17 mouse cellular contexts compared by ENCODE assay signal in genomic region chr10:41908899-41909298, GRCm38 (mm10).
DNase-seq lines count a peak whose midpoint lies in the region; ATAC-seq and TF ChIP-seq lines count a peak whose summit lies in the region.
"Had no signal": no experiment of that assay in that cellular context is flagged by ENCODE, and none has a peak within 500 bp of the region (broad histone marks: within the 10 kb centered on the region; RNA-seq: fewer than 3 reads in every experiment).

No protein-coding gene starts in this region.

- no peaks in the 10 kb centered on the region for H3K27me3 ChIP-seq in liver, embryonic 13.5 days
- H3K27me3 ChIP-seq in liver, postnatal 0 days (ENCODE audit: insufficient read depth, low read length): no peaks in the 10 kb centered on the region
- H3K27me3 ChIP-seq in forebrain, embryonic 12.5 days: no peaks in the 10 kb centered on the region
- no peaks in the 10 kb centered on the region for H3K27me3 ChIP-seq in hindbrain, embryonic 14.5 days (ENCODE audit: control insufficient read depth, insufficient read depth, low read length)
- H3K27me3 ChIP-seq in neural tube, embryonic 15.5 days (replicated peaks): no peaks in the 10 kb centered on the region
- H3K27me3 ChIP-seq: embryonic facial prominence, embryonic 15.5 days; limb, embryonic 13.5 days had no signal

- TF ChIP-seq CTCF in liver, postnatal 0 days (IDR thresholded peaks at IDR 0.05; ENCODE audit: low read depth): no peak
- no peak for TF ChIP-seq CTCF in gastrocnemius, adult 2 months (IDR thresholded peaks at IDR 0.05)

- 81% methylated on average over 6 of the region's 6 CpGs for WGBS in liver, embryonic 13.5 days (ENCODE audit: insufficient replicate concordance)
- WGBS in liver, postnatal 0 days (ENCODE audit: insufficient replicate concordance): 86% methylated on average over 6 of the region's 6 CpGs
- WGBS in forebrain, embryonic 12.5 days: 45% methylated on average over 6 of the region's 6 CpGs
- 44% methylated on average over 6 of the region's 6 CpGs for WGBS in hindbrain, embryonic 14.5 days
- 41% methylated on average over 6 of the region's 6 CpGs for WGBS in neural tube, embryonic 15.5 days

- H3K36me3 ChIP-seq in liver, embryonic 13.5 days: peaks cover 48% of the 10 kb centered on the region
- peaks cover 40% of the 10 kb centered on the region for H3K36me3 ChIP-seq in liver, postnatal 0 days (replicated peaks; ENCODE audit: insufficient read depth, low read length)
- peaks cover 23% of the 10 kb centered on the region for H3K36me3 ChIP-seq in forebrain, embryonic 12.5 days (replicated peaks)
- H3K36me3 ChIP-seq in hindbrain, embryonic 14.5 days (replicated peaks; ENCODE audit: control insufficient read depth, insufficient read depth): peaks cover 41% of the 10 kb centered on the region
- H3K36me3 ChIP-seq in neural tube, embryonic 15.5 days: peaks cover 33% of the 10 kb centered on the region

- no peaks in the 10 kb centered on the region for H3K9me3 ChIP-seq in liver, embryonic 13.5 days (replicated peaks)
- no peaks in the 10 kb centered on the region for H3K9me3 ChIP-seq in liver, postnatal 0 days (ENCODE audit: low read length)
- H3K9me3 ChIP-seq in forebrain, embryonic 12.5 days: no peaks in the 10 kb centered on the region
- H3K9me3 ChIP-seq in hindbrain, embryonic 14.5 days (ENCODE audit: control insufficient read depth, low read length): no peaks in the 10 kb centered on the region
- H3K9me3 ChIP-seq in neural tube, embryonic 15.5 days (replicated peaks): no peaks in the 10 kb centered on the region
- H3K9me3 ChIP-seq: embryonic facial prominence, embryonic 15.5 days; G1E; limb, embryonic 13.5 days had no signal

- no peak overlapping the region for H3K4me2 ChIP-seq in liver, embryonic 13.5 days
- no peak overlapping the region for H3K4me2 ChIP-seq in liver, postnatal 0 days (ENCODE audit: low read depth, low read length)
- no peak overlapping the region for H3K4me2 ChIP-seq in forebrain, embryonic 12.5 days
- H3K4me2 ChIP-seq in hindbrain, embryonic 14.5 days (replicated peaks): no peak overlapping the region
- H3K4me2 ChIP-seq in neural tube, embryonic 15.5 days: no peak overlapping the region
- H3K4me2 ChIP-seq: embryonic facial prominence, embryonic 15.5 days; limb, embryonic 13.5 days had no signal

- peaks cover 51% of the 10 kb centered on the region for H3K4me1 ChIP-seq in liver, embryonic 13.5 days (replicated peaks)
- H3K4me1 ChIP-seq in liver, postnatal 0 days (ENCODE audit: insufficient read depth): peaks cover 15% of the 10 kb centered on the region
- peaks cover 13% of the 10 kb centered on the region for H3K4me1 ChIP-seq in forebrain, embryonic 12.5 days
- H3K4me1 ChIP-seq in hindbrain, embryonic 14.5 days (replicated peaks; ENCODE audit: control insufficient read depth, insufficient read depth, low read length): 0 out of 2 replicates have a peak, but pooled peaks cover 3% of the 10 kb centered on the region
- H3K4me1 ChIP-seq in neural tube, embryonic 15.5 days: peaks cover 17% of the 10 kb centered on the region
- H3K4me1 ChIP-seq: embryonic facial prominence, embryonic 15.5 days; limb, embryonic 13.5 days had no signal

- no peak for DNase-seq in liver, embryonic 13.5 days
- no peak for DNase-seq in liver, postnatal 0 days
- no peak for DNase-seq in hindbrain, embryonic 14.5 days (ENCODE audit: low spot score)
- DNase-seq in gastrocnemius, adult 2 months: no peak
- DNase-seq: adrenal gland, postnatal 36 days; heart, postnatal 10 days; kidney, adult 11 months; kidney, postnatal 4 days; lung, adult 18-20 months had no signal

- H3K4me3 ChIP-seq in liver, embryonic 13.5 days (replicated peaks): no peak overlapping the region
- H3K4me3 ChIP-seq in liver, postnatal 0 days (ENCODE audit: low read depth, low read length): no peak overlapping the region
- H3K4me3 ChIP-seq in forebrain, embryonic 12.5 days (replicated peaks): no peak overlapping the region
- no peak overlapping the region for H3K4me3 ChIP-seq in hindbrain, embryonic 14.5 days (replicated peaks; ENCODE audit: low read length)
- no peak overlapping the region for H3K4me3 ChIP-seq in neural tube, embryonic 15.5 days (replicated peaks)
- H3K4me3 ChIP-seq in gastrocnemius, adult 2 months: no peak overlapping the region
- H3K4me3 ChIP-seq: embryonic facial prominence, embryonic 15.5 days; limb, embryonic 13.5 days; myocyte had no signal

- peak overlapping the region; percentile 34 for H3K27ac ChIP-seq in liver, embryonic 13.5 days
- H3K27ac ChIP-seq in liver, postnatal 0 days (ENCODE audit: low read depth): no peak overlapping the region
- 0 out of 2 replicates have a peak overlapping the region, but pooled peaks have one; percentile 61 for H3K27ac ChIP-seq in forebrain, embryonic 12.5 days
- peak overlapping the region; percentile 47; the same call in 1 of the 2 replicates for H3K27ac ChIP-seq in hindbrain, embryonic 14.5 days
- H3K27ac ChIP-seq in neural tube, embryonic 15.5 days (replicated peaks): peak overlapping the region; percentile 39; the same call in 1 of the 2 replicates
- H3K27ac ChIP-seq in gastrocnemius, adult 2 months: no peak overlapping the region
- H3K27ac ChIP-seq: embryonic facial prominence, embryonic 15.5 days; limb, embryonic 13.5 days; macrophage had no signal

- no peak for TF ChIP-seq EP300 in liver, postnatal 0 days (IDR thresholded peaks at IDR 0.05; ENCODE audit: low read depth)

- no peak overlapping the region for H3K9ac ChIP-seq in liver, embryonic 13.5 days
- no peak overlapping the region for H3K9ac ChIP-seq in liver, postnatal 0 days (replicated peaks)
- H3K9ac ChIP-seq in forebrain, embryonic 12.5 days: no peak overlapping the region
- no peak overlapping the region for H3K9ac ChIP-seq in hindbrain, embryonic 14.5 days
- H3K9ac ChIP-seq in neural tube, embryonic 15.5 days (replicated peaks): no peak overlapping the region
- H3K9ac ChIP-seq: embryonic facial prominence, embryonic 15.5 days; limb, embryonic 13.5 days had no signal

- ATAC-seq in liver, embryonic 13.5 days (ENCODE audit: low read depth): no peak
- no peak for ATAC-seq in liver, postnatal 0 days
- ATAC-seq in forebrain, embryonic 12.5 days (ENCODE audit: low FRiP score): peak; percentile 51; the same call in 1 of the 2 replicates
- ATAC-seq in hindbrain, embryonic 14.5 days (ENCODE audit: low FRiP score): peak; percentile 68; the same call in 1 of the 2 replicates
- ATAC-seq in neural tube, embryonic 15.5 days (ENCODE audit: low FRiP score): no peak
- no peak for ATAC-seq in megakaryocyte-erythroid progenitor cell, adult 5-6 weeks (replicated peaks; ENCODE audit: low FRiP score, low TSS enrichment, poor library complexity, severe bottlenecking)

- intact Hi-C loops in gastrocnemius, adult 2 months (cut with DNase I): no loop called here

Comparison
In these comparisons a context has a peak if more than half of its experiments do, and no peak if none do; other contexts are left out.
1. H3K27ac ChIP-seq: peak in liver, embryonic 13.5 days (single experiment), forebrain, embryonic 12.5 days (single experiment), hindbrain, embryonic 14.5 days (single experiment) and neural tube, embryonic 15.5 days (single experiment); none in liver, postnatal 0 days (single experiment) and gastrocnemius, adult 2 months (single experiment).
2. ATAC-seq: peak in forebrain, embryonic 12.5 days (single experiment) and hindbrain, embryonic 14.5 days (single experiment); none in liver, embryonic 13.5 days (single experiment), liver, postnatal 0 days (single experiment), neural tube, embryonic 15.5 days (single experiment) and megakaryocyte-erythroid progenitor cell, adult 5-6 weeks (single experiment).